Comparison of ENCODE assay signal across 10 mouse cellular contexts in genomic region chr3:68794380-68795014, GRCm38 (mm10).
A peak's percentile ranks its signal among the peaks of the same experiment; 100 is the strongest.
DNase-seq lines count a peak whose midpoint lies in the region; ATAC-seq lines count a peak whose summit lies in the region.
"Had no signal": no experiment of that assay in that cellular context is flagged by ENCODE, and none has a peak within 500 bp of the region (broad histone marks: within the 10 kb centered on the region; RNA-seq: fewer than 3 reads in every experiment).

No protein-coding gene starts in this region.

- H3K4me1 ChIP-seq in kidney, embryonic 15.5 days = peaks cover 7% of the 10 kb centered on the region; the same call in 1 of the 2 replicates
- H3K4me1 ChIP-seq in forebrain, embryonic 14.5 days (ENCODE audit: control insufficient read depth, insufficient read depth, low read length) = peaks cover 6% of the 10 kb centered on the region; the same call in 1 of the 2 replicates
- peaks cover 11% of the 10 kb centered on the region for H3K4me1 ChIP-seq in midbrain, embryonic 10.5 days

- H3K36me3 ChIP-seq in kidney, embryonic 15.5 days = no peaks in the 10 kb centered on the region
- H3K36me3 ChIP-seq in forebrain, embryonic 14.5 days (ENCODE audit: control insufficient read depth, insufficient read depth, low read length) = no peaks in the 10 kb centered on the region
- no peaks in the 10 kb centered on the region for H3K36me3 ChIP-seq in midbrain, embryonic 10.5 days

- H3K4me3 ChIP-seq in kidney, embryonic 15.5 days (replicated peaks) = no peak overlapping the region
- H3K4me3 ChIP-seq in forebrain, embryonic 14.5 days (ENCODE audit: low read depth, low read length) = no peak overlapping the region
- no peak overlapping the region for H3K4me3 ChIP-seq in midbrain, embryonic 10.5 days

- H3K9me3 ChIP-seq in kidney, embryonic 15.5 days (replicated peaks) = no peaks in the 10 kb centered on the region
- H3K9me3 ChIP-seq in forebrain, embryonic 14.5 days (replicated peaks; ENCODE audit: control insufficient read depth, low read length) = no peaks in the 10 kb centered on the region
- no peaks in the 10 kb centered on the region for H3K9me3 ChIP-seq in midbrain, embryonic 10.5 days (replicated peaks)

- ATAC-seq in kidney, embryonic 15.5 days (replicated peaks; ENCODE audit: low FRiP score) = 0 out of 2 replicates have a peak, but pooled peaks have one; percentile 64
- ATAC-seq in CD4-positive, CD25-positive, alpha-beta regulatory T cell, adult 4 months = peak; percentile 73
- ATAC-seq in forebrain, embryonic 14.5 days = peak; percentile 37; the same call in 1 of the 2 replicates
- ATAC-seq in cerebellum, adult (ENCODE audit: insufficient number of reproducible peaks, low FRiP score, low TSS enrichment) = no peak

- no peak overlapping the region for H3K9ac ChIP-seq in kidney, embryonic 15.5 days
- H3K9ac ChIP-seq in forebrain, embryonic 14.5 days (ENCODE audit: low read length) = no peak overlapping the region

- DNase-seq in kidney, postnatal 14 days = no peak
- DNase-seq in forebrain, embryonic 14.5 days (ENCODE audit: low spot score) = peak; percentile 19
- no peak for DNase-seq in midbrain, embryonic 10.5 days (ENCODE audit: low spot score)
- DNase-seq in left cerebral cortex, adult 9 months (ENCODE audit: low spot score in 2 of 2) = no peak
- no peak for DNase-seq in kidney, postnatal 36 days
- DNase-seq: cerebellum, postnatal 36 days had no signal

- H3K4me2 ChIP-seq in kidney, embryonic 15.5 days = no peak overlapping the region
- H3K4me2 ChIP-seq in forebrain, embryonic 14.5 days (ENCODE audit: low read length) = no peak overlapping the region

- WGBS in kidney, embryonic 15.5 days = 33% methylated on average over 4 of the region's 4 CpGs
- WGBS in forebrain, embryonic 14.5 days = 48% methylated on average over 4 of the region's 4 CpGs
- 63% methylated on average over 4 of the region's 4 CpGs for WGBS in midbrain, embryonic 10.5 days

- H3K27ac ChIP-seq in kidney, embryonic 15.5 days = no peak overlapping the region
- peak overlapping the region; percentile 3; the same call in 1 of the 2 replicates for H3K27ac ChIP-seq in forebrain, embryonic 14.5 days (ENCODE audit: low read depth, low read length)
- peak overlapping the region; percentile 55; the same call in 1 of the 2 replicates for H3K27ac ChIP-seq in midbrain, embryonic 10.5 days (replicated peaks)
- H3K27ac ChIP-seq: macrophage had no signal

- no peaks in the 10 kb centered on the region for H3K27me3 ChIP-seq in kidney, embryonic 15.5 days
- no peaks in the 10 kb centered on the region for H3K27me3 ChIP-seq in forebrain, embryonic 14.5 days (replicated peaks; ENCODE audit: control insufficient read depth, insufficient read depth, low read length)
- H3K27me3 ChIP-seq in midbrain, embryonic 10.5 days (ENCODE audit: low read depth, poor library complexity, severe bottlenecking) = no peaks in the 10 kb centered on the region
